27 mouse cellular contexts compared by ENCODE assay signal in genomic region chr2:33718561-33718960, GRCm38 (mm10).
DNase-seq lines count a peak whose midpoint lies in the region; ATAC-seq and TF ChIP-seq lines count a peak whose summit lies in the region.
"Had no signal": no experiment of that assay in that cellular context is flagged by ENCODE, and none has a peak within 500 bp of the region (broad histone marks: within the 10 kb centered on the region; RNA-seq: fewer than 3 reads in every experiment).

No protein-coding gene starts in this region.

- peaks cover 71% of the 10 kb centered on the region for H3K27me3 ChIP-seq in midbrain, embryonic 10.5 days (ENCODE audit: low read depth, poor library complexity, severe bottlenecking)
- H3K27me3 ChIP-seq in midbrain, postnatal 0 days (ENCODE audit: insufficient read depth, low read length): no peaks in the 10 kb centered on the region
- peaks cover 16% of the 10 kb centered on the region; the same call in 1 of the 2 replicates for H3K27me3 ChIP-seq in embryonic facial prominence, embryonic 12.5 days
- H3K27me3 ChIP-seq in limb, embryonic 11.5 days (ENCODE audit: control insufficient read depth, insufficient read depth, low read length): 0 out of 2 replicates have a peak, but pooled peaks cover 2% of the 10 kb centered on the region

- no peak overlapping the region for H3K9ac ChIP-seq in midbrain, postnatal 0 days (replicated peaks; ENCODE audit: low read length, poor library complexity, severe bottlenecking)
- no peak overlapping the region for H3K9ac ChIP-seq in embryonic facial prominence, embryonic 12.5 days
- peak overlapping the region; percentile 90 for H3K9ac ChIP-seq in limb, embryonic 11.5 days (ENCODE audit: low read length)
- H3K9ac ChIP-seq: forebrain, postnatal 0 days; kidney, embryonic 15.5 days; liver, postnatal 0 days; neural tube, embryonic 15.5 days had no signal

- peaks cover 64% of the 10 kb centered on the region for H3K4me1 ChIP-seq in midbrain, embryonic 10.5 days
- peaks cover 3% of the 10 kb centered on the region; the same call in 1 of the 2 replicates for H3K4me1 ChIP-seq in midbrain, postnatal 0 days (ENCODE audit: insufficient read depth, low read length)
- H3K4me1 ChIP-seq in embryonic facial prominence, embryonic 12.5 days: peaks cover 53% of the 10 kb centered on the region
- H3K4me1 ChIP-seq in limb, embryonic 11.5 days (ENCODE audit: control insufficient read depth, insufficient read depth, low read length): peaks cover 61% of the 10 kb centered on the region

- no peak overlapping the region for H3K4me2 ChIP-seq in midbrain, postnatal 0 days (ENCODE audit: low read depth, low read length, poor library complexity, severe bottlenecking)
- peak overlapping the region; percentile 46 for H3K4me2 ChIP-seq in embryonic facial prominence, embryonic 12.5 days (replicated peaks)
- peak overlapping the region; percentile 58 for H3K4me2 ChIP-seq in limb, embryonic 11.5 days (ENCODE audit: low read depth, severe bottlenecking)
- H3K4me2 ChIP-seq: liver, embryonic 11.5 days had no signal

- no peaks in the 10 kb centered on the region for H3K36me3 ChIP-seq in midbrain, embryonic 10.5 days
- H3K36me3 ChIP-seq in midbrain, postnatal 0 days (ENCODE audit: insufficient read depth, low read length): no peaks in the 10 kb centered on the region
- H3K36me3 ChIP-seq in embryonic facial prominence, embryonic 12.5 days: no peaks in the 10 kb centered on the region
- H3K36me3 ChIP-seq in limb, embryonic 11.5 days (ENCODE audit: control insufficient read depth, insufficient read depth, low read length): no peaks in the 10 kb centered on the region
- H3K36me3 ChIP-seq: kidney, embryonic 15.5 days; neural tube, embryonic 15.5 days had no signal

- TF ChIP-seq CTCF in midbrain, postnatal 0 days (IDR thresholded peaks at IDR 0.05): no peak

- H3K4me3 ChIP-seq in midbrain, embryonic 10.5 days: no peak overlapping the region
- H3K4me3 ChIP-seq in midbrain, postnatal 0 days (ENCODE audit: low read depth, low read length): no peak overlapping the region
- H3K4me3 ChIP-seq in embryonic facial prominence, embryonic 12.5 days: no peak overlapping the region
- peak overlapping the region; percentile 43 for H3K4me3 ChIP-seq in limb, embryonic 11.5 days (ENCODE audit: low read depth, low read length)
- H3K4me3 ChIP-seq: kidney, embryonic 15.5 days; myocyte; neural tube, embryonic 15.5 days had no signal

- ATAC-seq in midbrain, postnatal 0 days (ENCODE audit: low FRiP score): no peak
- no peak for ATAC-seq in embryonic facial prominence, embryonic 12.5 days (ENCODE audit: insufficient number of reproducible peaks, insufficient read depth, low FRiP score, low TSS enrichment)
- ATAC-seq in limb, embryonic 11.5 days (ENCODE audit: insufficient number of reproducible peaks, low FRiP score, low TSS enrichment, low read depth): no peak
- ATAC-seq: forebrain, postnatal 0 days; liver, postnatal 0 days; lung, postnatal 0 days had no signal

- peak overlapping the region; percentile 71; the same call in 1 of the 2 replicates for H3K27ac ChIP-seq in midbrain, embryonic 10.5 days (replicated peaks)
- no peak overlapping the region for H3K27ac ChIP-seq in midbrain, postnatal 0 days (ENCODE audit: low read depth, low read length)
- H3K27ac ChIP-seq in embryonic facial prominence, embryonic 12.5 days: peak overlapping the region; percentile 67
- peak overlapping the region; percentile 97 for H3K27ac ChIP-seq in limb, embryonic 11.5 days (replicated peaks; ENCODE audit: low read depth, low read length)
- H3K27ac ChIP-seq: kidney, embryonic 15.5 days; macrophage; neural tube, embryonic 15.5 days had no signal

- no peaks in the 10 kb centered on the region; the same call in 1 of the 2 replicates for H3K9me3 ChIP-seq in midbrain, embryonic 10.5 days (replicated peaks)
- no peaks in the 10 kb centered on the region for H3K9me3 ChIP-seq in midbrain, postnatal 0 days (ENCODE audit: low read length)
- H3K9me3 ChIP-seq in embryonic facial prominence, embryonic 12.5 days: no peaks in the 10 kb centered on the region
- no peaks in the 10 kb centered on the region for H3K9me3 ChIP-seq in limb, embryonic 11.5 days (ENCODE audit: control insufficient read depth, low read length)
- H3K9me3 ChIP-seq: kidney, embryonic 15.5 days; neural tube, embryonic 15.5 days had no signal

- DNase-seq in embryo, embryonic 11 days: peak; percentile 30
- no peak for DNase-seq in embryo, embryonic 9.5 days (ENCODE audit: extremely low spot score)
- no peak for DNase-seq in midbrain, embryonic 10.5 days (ENCODE audit: low spot score)
- no peak for DNase-seq in midbrain, postnatal 0 days (ENCODE audit: low spot score)
- DNase-seq in limb, embryonic 11.5 days (ENCODE audit: low spot score): peak; percentile 69
- DNase-seq in T-cell, adult 2 months (ENCODE audit: low spot score): no peak
- no peak for DNase-seq in frontal cortex, adult 2 months (ENCODE audit: extremely low spot score in 1 of 2, low spot score in 1 of 2)
- DNase-seq: adrenal gland, postnatal 10 days; cerebellum, adult 2 months; cerebellum, postnatal 25 days; forebrain, postnatal 0 days; gastrocnemius, postnatal 14 days; heart, adult 11 months; kidney, adult 11 months; kidney, postnatal 36 days; layer of hippocampus, postnatal 36 days; liver, postnatal 0 days; right cerebral cortex, adult 18-20 months; right cerebral cortex, postnatal 4 days; thymus, postnatal 14 days had no signal

- WGBS in midbrain, embryonic 10.5 days: 66% methylated on average over 6 of the region's 6 CpGs
- WGBS in midbrain, postnatal 0 days: 65% methylated on average over 6 of the region's 6 CpGs
- 37% methylated on average over 6 of the region's 6 CpGs for WGBS in embryonic facial prominence, embryonic 12.5 days
- 18% methylated on average over 6 of the region's 6 CpGs for WGBS in limb, embryonic 11.5 days

Comparison
In these comparisons a context has a peak if more than half of its experiments do, and no peak if none do; other contexts are left out.
1. DNase-seq: peak in embryo, embryonic 11 days (single experiment) and limb, embryonic 11.5 days (single experiment); none in embryo, embryonic 9.5 days (single experiment), midbrain, embryonic 10.5 days (single experiment), midbrain, postnatal 0 days (single experiment), T-cell, adult 2 months (single experiment) and frontal cortex, adult 2 months (0 of 2).